28 mouse cellular contexts compared by ENCODE assay signal in genomic region chr19:53392781-53393343, GRCm38 (mm10). TPM values are rescaled to one million over a fixed set of nuclear protein-coding genes. Genes with fewer than 3 reads are reported as not detected.
A peak's percentile ranks its signal among the peaks of the same experiment; 100 is the strongest.
DNase-seq lines count a peak whose midpoint lies in the region; ATAC-seq and TF ChIP-seq lines count a peak whose summit lies in the region.
"Had no signal": no experiment of that assay in that cellular context is flagged by ENCODE, and none has a peak within 500 bp of the region (broad histone marks: within the 10 kb centered on the region; RNA-seq: fewer than 3 reads in every experiment).

No protein-coding gene starts in this region.

- no peak overlapping the region for H3K4me2 ChIP-seq in embryonic facial prominence, embryonic 13.5 days
- H3K4me2 ChIP-seq: limb, embryonic 15.5 days; neural tube, embryonic 12.5 days had no signal

- H3K79me2 ChIP-seq in C2C12 (ENCODE audit: control insufficient read depth, insufficient read depth): peaks cover 39% of the 10 kb centered on the region

- H3K79me3 ChIP-seq in C2C12 (ENCODE audit: low read depth): peaks cover 28% of the 10 kb centered on the region

- H3K36me3 ChIP-seq in embryonic facial prominence, embryonic 13.5 days: peaks cover 9% of the 10 kb centered on the region
- peaks cover 13% of the 10 kb centered on the region for H3K36me3 ChIP-seq in embryonic facial prominence, embryonic 10.5 days (replicated peaks)
- H3K36me3 ChIP-seq in C2C12 (ENCODE audit: control insufficient read depth, insufficient read depth): peaks cover 14% of the 10 kb centered on the region

- no peak for DNase-seq in embryonic facial prominence, embryonic 10.5 days (ENCODE audit: low spot score)
- peak; percentile 20 for DNase-seq in lung, postnatal 25 days (ENCODE audit: low spot score)
- no peak for DNase-seq in lung, adult 2 months
- DNase-seq in ZHBTc4 (ENCODE audit: low read depth, low spot score): peak; percentile 76
- no peak for DNase-seq in urinary bladder, postnatal 14 days (ENCODE audit: low spot score)
- DNase-seq: adrenal gland, postnatal 14 days; B cell, adult 2 months; gastrocnemius, postnatal 25 days; heart, postnatal 14 days; kidney, adult 18-20 months; kidney, postnatal 14 days; right cerebral cortex, postnatal 14 days; thymus, adult 18-20 months had no signal

- H3K9ac ChIP-seq in embryonic facial prominence, embryonic 13.5 days: peak overlapping the region; percentile 40; the same call in 1 of the 2 replicates
- H3K9ac ChIP-seq: limb, embryonic 15.5 days; neural tube, embryonic 12.5 days had no signal

- TF ChIP-seq POLR2A in lung, adult 2 months (IDR thresholded peaks at IDR 0.05; ENCODE audit: borderline replicate concordance, extremely low read depth, low read depth, low read length): no peak

- peak overlapping the region; percentile 37 for H3ac ChIP-seq in C2C12 (ENCODE audit: control insufficient read depth, insufficient read length, low read depth)

- no peak overlapping the region for H3K4me3 ChIP-seq in embryonic facial prominence, embryonic 13.5 days
- H3K4me3 ChIP-seq in embryonic facial prominence, embryonic 10.5 days: no peak overlapping the region
- H3K4me3 ChIP-seq in lung, adult 2 months (replicated peaks; ENCODE audit: extremely low read depth, low read depth, low read length): no peak overlapping the region
- no peak overlapping the region for H3K4me3 ChIP-seq in C2C12 (ENCODE audit: insufficient read depth, poor library complexity, severe bottlenecking)
- H3K4me3 ChIP-seq: forebrain, embryonic 10.5 days; limb, embryonic 15.5 days; neural tube, embryonic 12.5 days had no signal

- no peak overlapping the region for H3K27ac ChIP-seq in embryonic facial prominence, embryonic 13.5 days
- no peak overlapping the region for H3K27ac ChIP-seq in embryonic facial prominence, embryonic 10.5 days (replicated peaks)
- H3K27ac ChIP-seq: forebrain, embryonic 10.5 days; limb, embryonic 15.5 days; neural tube, embryonic 12.5 days had no signal

- no peak for ATAC-seq in embryonic facial prominence, embryonic 13.5 days (ENCODE audit: insufficient number of reproducible peaks, insufficient read depth, low FRiP score, low TSS enrichment, low read depth)
- no peak for ATAC-seq in monocyte, adult 5-6 weeks (replicated peaks; ENCODE audit: insufficient number of reproducible peaks, low FRiP score, low TSS enrichment, poor library complexity, severe bottlenecking)
- ATAC-seq: hindbrain, embryonic 16.5 days had no signal

- 77% methylated on average over 8 of the region's 8 CpGs for WGBS in embryonic facial prominence, embryonic 13.5 days
- WGBS in embryonic facial prominence, embryonic 10.5 days: 78% methylated on average over 8 of the region's 8 CpGs
- WGBS in lung, adult 2 months: 43% methylated on average over 8 of the region's 8 CpGs

- no peaks in the 10 kb centered on the region for H3K27me3 ChIP-seq in embryonic facial prominence, embryonic 13.5 days
- no peaks in the 10 kb centered on the region for H3K27me3 ChIP-seq in embryonic facial prominence, embryonic 10.5 days (replicated peaks; ENCODE audit: low read depth, poor library complexity, severe bottlenecking)
- no peaks in the 10 kb centered on the region for H3K27me3 ChIP-seq in C2C12 (ENCODE audit: control insufficient read depth, insufficient read depth, insufficient read length)
- H3K27me3 ChIP-seq: limb, embryonic 15.5 days; neural tube, embryonic 12.5 days had no signal

- no peak for TF ChIP-seq CTCF in lung, adult 2 months (IDR thresholded peaks at IDR 0.05; ENCODE audit: insufficient read depth, low read length)
- no peak for TF ChIP-seq CTCF in C2C12 (IDR thresholded peaks at IDR 0.05; ENCODE audit: control insufficient read depth, insufficient read depth, insufficient read length)

- H3K4me1 ChIP-seq in embryonic facial prominence, embryonic 13.5 days: peaks cover 14% of the 10 kb centered on the region
- peaks cover 19% of the 10 kb centered on the region for H3K4me1 ChIP-seq in embryonic facial prominence, embryonic 10.5 days
- peaks cover 8% of the 10 kb centered on the region for H3K4me1 ChIP-seq in lung, adult 2 months (ENCODE audit: control insufficient read depth, insufficient read depth, low read length)

- no peaks in the 10 kb centered on the region for H3K9me3 ChIP-seq in embryonic facial prominence, embryonic 13.5 days
- H3K9me3 ChIP-seq in embryonic facial prominence, embryonic 10.5 days: no peaks in the 10 kb centered on the region
- H3K9me3 ChIP-seq: forebrain, embryonic 10.5 days; limb, embryonic 15.5 days; neural tube, embryonic 12.5 days had no signal

TF ChIP-seq in C2C12, 6 proteins besides CTCF, POLR2A, EP300 and RAD21:
- TF ChIP-seq MYOG (IDR thresholded peaks at IDR 0.05; ENCODE audit: control insufficient read depth, extremely low read depth, insufficient read length) (no peak), MAX (IDR thresholded peaks at IDR 0.05) (no peak), CEBPB (IDR thresholded peaks at IDR 0.05; ENCODE audit: low read depth) (no peak), USF1 (IDR thresholded peaks at IDR 0.05; ENCODE audit: low read depth) (no peak), MYOD1 (IDR thresholded peaks at IDR 0.05; ENCODE audit: control insufficient read depth, insufficient read length, low read depth) (no peak)

RNA-seq across cellular contexts. Expression of gene Smndc1, which starts 2.5 kb away (rescaled TPM):
- 44.9 and 45.0 TPM in 2 replicates for polyA plus RNA-seq in embryonic facial prominence, embryonic 13.5 days (2015; fragmentation: Nextera tagmentation; extraction: Ambion mirVana)
- 46.7 and 49.1 TPM in 2 replicates for polyA plus RNA-seq in embryonic facial prominence, embryonic 10.5 days (2016; fragmentation: Nextera tagmentation; extraction: Ambion mirVana)
- polyA plus RNA-seq in lung, adult 2 months (2012; rRNA removed): 3.9 and 6.2 TPM in 2 replicates
- polyA plus RNA-seq in C2C12 (2012; fragmentation: generic; extraction: Trizol): 31.9 TPM
- total RNA-seq in monocyte, adult 5-6 weeks (2017): 62.7 to 74.2 TPM (median 74.1 TPM) in 3 replicates

RNA-seq across cellular contexts. Expression of gene Gm10197, which starts 21.3 kb away (rescaled TPM):
- polyA plus RNA-seq in embryonic facial prominence, embryonic 13.5 days (2015; fragmentation: Nextera tagmentation; extraction: Ambion mirVana): not detected in 2 replicates
- 2.0 and 3.6 TPM in 2 replicates for polyA plus RNA-seq in embryonic facial prominence, embryonic 10.5 days (2016; fragmentation: Nextera tagmentation; extraction: Ambion mirVana)
- not detected in 2 replicates for polyA plus RNA-seq in lung, adult 2 months (2012; rRNA removed)
- polyA plus RNA-seq in C2C12 (2012; fragmentation: generic; extraction: Trizol): not detected
- not detected in 3 replicates for total RNA-seq in monocyte, adult 5-6 weeks (2017)
- total RNA-seq: adrenal gland, postnatal 14 days; gastrocnemius, postnatal 25 days; heart, postnatal 14 days; layer of hippocampus, postnatal 10 days; left cerebral cortex, postnatal 14 days; megakaryocyte, adult 5-6 weeks had no signal
- polyA plus RNA-seq: cerebellum, adult 2 months; cortical plate, adult 2 months; embryonic facial prominence, embryonic 14.5 days; forebrain, embryonic 10.5 days; hindbrain, embryonic 16.5 days; limb, embryonic 15.5 days; liver, embryonic 16.5 days; neural tube, embryonic 12.5 days; urinary bladder, adult 2 months had no signal

Comparison
In these comparisons a context has a peak if more than half of its experiments do, and no peak if none do; other contexts are left out.
1. DNase-seq: peak in lung, postnatal 25 days (single experiment) and ZHBTc4 (single experiment); none in embryonic facial prominence, embryonic 10.5 days (single experiment), lung, adult 2 months (single experiment) and urinary bladder, postnatal 14 days (single experiment).